Mouse (Mus musculus) layer of hippocampus, adult 9-10 months (tissue): ENCODE data around the gene Gm8108.
"Not testable (repeated sequence)": the region's sequence is repeated elsewhere in the genome, so short reads cannot be mapped to it uniquely, and the experiment has no call there.

Experiments used
- DNase-seq: peaks from one replicate; pipeline ENCODE4 v3.0.0; 2022; ENCODE audit warnings: low spot score

Gene Gm8108

DNA sequence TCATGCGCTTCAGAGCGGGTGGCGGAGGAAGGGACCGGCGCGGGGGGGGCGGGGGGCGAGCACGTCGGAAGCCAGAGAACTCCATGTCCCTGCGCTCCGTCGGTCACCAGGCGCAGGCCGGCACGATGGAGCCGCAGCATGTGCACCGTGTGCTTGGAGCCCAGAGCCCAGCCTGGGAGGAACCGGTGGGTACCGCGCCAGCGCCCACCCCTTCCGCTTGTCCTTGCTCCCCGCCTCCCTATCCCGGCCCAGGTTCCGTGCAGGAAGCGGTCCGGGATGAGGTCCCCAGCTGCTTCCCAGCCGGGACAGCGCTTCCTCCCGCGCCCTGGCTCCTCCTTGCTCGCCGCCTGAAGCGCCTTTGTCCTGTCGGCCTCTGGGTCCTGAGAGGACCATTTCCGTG is at the start of gene Gm8108:
Gm8108 (plus strand) TSS at position 101 of the 400 bp plus-strand sequence.
- DNase-seq = not testable (repeated sequence)

DNA sequence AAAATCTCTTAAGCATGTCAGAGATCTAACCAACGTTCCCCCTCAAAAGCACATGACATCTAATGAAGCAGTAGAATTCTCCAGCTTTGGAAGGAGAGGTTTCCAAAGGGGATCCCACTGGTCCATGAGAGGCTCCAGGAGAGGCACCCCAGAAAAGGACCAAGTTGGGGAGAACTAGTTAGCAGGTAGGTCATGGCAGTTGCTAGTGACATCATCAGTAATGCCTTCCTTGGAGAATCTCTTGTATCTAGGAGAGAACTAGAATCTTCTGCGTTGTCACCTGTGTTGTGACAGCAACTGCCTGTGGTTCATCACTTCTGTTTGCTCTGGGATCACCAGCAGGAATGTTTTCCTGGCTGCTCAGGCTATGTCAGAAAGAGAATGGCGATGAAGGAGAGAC is 26.5 kb upstream of the Gm8108 start, which contains the start of gene Gm3115:
Gm3115 (plus strand) TSS at position 301 of the 400 bp plus-strand sequence.
- not testable (repeated sequence) for DNase-seq

DNA sequence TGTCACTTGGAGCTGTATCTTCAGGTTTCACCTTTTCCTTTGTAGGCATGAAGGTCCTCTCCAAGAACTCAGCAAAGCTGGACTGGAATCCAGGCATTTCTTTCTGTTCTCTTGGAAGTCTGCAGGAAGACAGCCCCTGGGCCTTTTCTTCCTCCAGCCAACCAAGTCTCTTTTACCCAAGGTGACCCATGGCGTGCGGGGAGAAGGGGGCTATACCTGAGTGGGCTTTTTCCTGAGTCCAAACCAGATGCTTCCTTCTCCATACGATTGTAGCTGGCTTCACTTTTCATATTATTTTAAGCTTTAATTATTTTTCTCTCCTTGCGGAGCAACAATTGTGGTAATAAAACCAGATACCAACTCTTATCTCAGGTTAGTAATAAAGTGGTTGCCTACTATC is 31.3 kb downstream of the Gm8108 start:
- DNase-seq = not testable (repeated sequence)

DNA sequence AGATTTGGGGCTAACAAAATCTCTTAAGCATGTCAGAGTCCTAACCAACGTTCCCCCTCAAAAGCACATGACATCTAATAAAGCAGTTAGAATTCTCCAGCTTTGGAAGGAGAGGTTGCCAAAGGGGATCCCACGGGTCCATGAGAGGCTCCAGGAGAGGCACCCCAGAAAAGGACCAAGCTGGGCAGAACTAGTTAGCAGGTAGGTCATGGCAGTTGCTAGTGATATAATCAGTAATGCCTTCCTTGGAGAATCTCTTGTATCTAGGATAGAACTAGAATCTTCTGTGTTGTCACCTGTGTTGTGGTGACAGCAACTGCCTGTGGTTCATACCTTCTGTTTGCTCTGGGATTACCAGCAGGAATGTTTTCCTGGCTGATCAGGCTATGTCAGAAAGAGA is 54.4 kb downstream of the Gm8108 start, which contains the start of gene Gm3127:
Gm3127 (plus strand) TSS at position 301 of the 400 bp plus-strand sequence.
- DNase-seq = not testable (repeated sequence)

DNA sequence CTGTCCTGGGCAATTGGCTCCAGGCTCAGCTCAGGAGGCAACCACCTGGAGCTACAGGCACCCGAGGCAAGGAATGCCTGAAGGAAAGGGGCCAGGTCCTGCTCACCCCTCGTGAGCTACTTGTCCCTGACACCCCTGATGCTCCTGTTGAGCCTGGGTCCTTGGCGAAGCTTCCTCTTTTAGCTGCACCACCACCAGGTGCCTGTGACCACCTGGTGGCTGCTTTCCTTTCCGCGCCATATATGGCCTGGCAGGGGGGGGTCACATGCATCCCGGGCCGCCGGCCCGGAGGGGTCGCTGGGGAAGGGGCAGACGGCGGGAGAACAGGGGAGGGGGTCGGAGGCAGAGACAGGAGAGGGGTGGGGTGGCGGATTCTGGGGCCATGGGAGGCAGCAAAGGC is 71.7 kb downstream of the Gm8108 start:
- not testable (repeated sequence) for DNase-seq
